In the genomic region with DNA sequence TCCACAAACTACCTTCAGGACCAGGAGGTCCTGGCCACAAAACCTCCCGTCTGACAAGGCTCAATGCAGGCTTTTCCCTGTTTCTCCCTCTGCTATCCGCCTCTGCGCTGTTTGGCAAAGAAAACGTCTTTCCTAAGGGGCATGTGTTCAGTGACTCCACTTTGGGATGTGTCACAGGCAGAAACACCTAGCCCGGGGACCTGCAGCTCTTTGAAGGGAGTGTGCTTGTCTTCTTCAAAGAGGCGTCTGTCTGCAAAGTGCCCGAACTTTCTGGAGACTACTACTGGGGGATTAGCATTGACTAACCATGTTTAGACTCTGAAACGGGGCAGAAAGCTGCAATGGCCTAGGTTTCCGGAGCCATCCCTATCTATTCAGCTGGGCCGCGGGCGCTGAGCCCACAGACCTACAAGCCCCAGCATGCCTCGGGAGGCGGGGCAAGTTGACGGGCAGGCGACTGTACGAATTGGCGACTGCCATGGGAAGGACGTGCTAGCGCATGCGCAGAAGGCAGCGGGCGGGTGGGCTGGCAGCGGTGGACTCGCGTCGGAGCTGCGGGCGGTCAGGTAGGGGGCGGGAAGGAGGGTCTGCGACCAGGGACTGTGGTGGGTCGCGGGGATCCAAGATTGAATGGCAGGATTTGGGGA, we compare ENCODE assay signal across 7 mouse cellular contexts. TPM values are rescaled to one million over a fixed set of nuclear protein-coding genes. Genes with fewer than 3 reads are reported as not detected.
DNase-seq lines count a peak whose midpoint lies in the region; ATAC-seq lines count a peak whose summit lies in the region.

A gene (plus strand): TSS at position 483 of the 647 bp plus-strand sequence.

- peak within 1 kb of the TSS; percentile 57 for H3K4me2 ChIP-seq in limb, embryonic 11.5 days (ENCODE audit: low read depth, severe bottlenecking)
- peak within 1 kb of the TSS; percentile 65 for H3K4me2 ChIP-seq in midbrain, embryonic 14.5 days (ENCODE audit: low read length)

- peak within 1 kb of the TSS; percentile 67 for H3K9ac ChIP-seq in limb, embryonic 11.5 days (ENCODE audit: low read length)
- peak within 1 kb of the TSS; percentile 80 for H3K9ac ChIP-seq in midbrain, embryonic 14.5 days (replicated peaks; ENCODE audit: low read length)

- ATAC-seq in limb, embryonic 11.5 days (ENCODE audit: insufficient number of reproducible peaks, low FRiP score, low TSS enrichment, low read depth) = peak; percentile 92
- peak; percentile 97 for ATAC-seq in midbrain, embryonic 14.5 days (ENCODE audit: low FRiP score, low TSS enrichment)

- peaks cover 10% of the 10 kb centered on the region for H3K36me3 ChIP-seq in embryonic facial prominence, embryonic 10.5 days (replicated peaks)
- no peaks in the 10 kb centered on the region for H3K36me3 ChIP-seq in limb, embryonic 11.5 days (ENCODE audit: control insufficient read depth, insufficient read depth, low read length)
- no peaks in the 10 kb centered on the region for H3K36me3 ChIP-seq in midbrain, embryonic 14.5 days (ENCODE audit: control insufficient read depth, insufficient read depth, low read length)

- H3K4me1 ChIP-seq in embryonic facial prominence, embryonic 10.5 days = peaks cover 17% of the 10 kb centered on the region
- 0 out of 2 replicates have a peak, but pooled peaks cover 3% of the 10 kb centered on the region for H3K4me1 ChIP-seq in limb, embryonic 11.5 days (ENCODE audit: control insufficient read depth, insufficient read depth, low read length)
- peaks cover 18% of the 10 kb centered on the region for H3K4me1 ChIP-seq in midbrain, embryonic 14.5 days (ENCODE audit: control insufficient read depth, insufficient read depth, low read length)

- DNase-seq in adrenal gland, postnatal 14 days = peak; percentile 99
- peak; percentile 98 for DNase-seq in embryonic facial prominence, embryonic 10.5 days (ENCODE audit: low spot score)
- peak; percentile 100 for DNase-seq in heart, adult 11 months
- peak; percentile 99 for DNase-seq in kidney, adult 18-20 months
- DNase-seq in limb, embryonic 11.5 days (ENCODE audit: low spot score) = peak; percentile 100
- DNase-seq in midbrain, embryonic 14.5 days = peak; percentile 98
- peak; percentile 91 to 98 for DNase-seq in spleen, adult 18-20 months

- peak within 1 kb of the TSS; percentile 92 for H3K27ac ChIP-seq in embryonic facial prominence, embryonic 10.5 days (replicated peaks)
- no peak within 1 kb of the TSS for H3K27ac ChIP-seq in limb, embryonic 11.5 days (replicated peaks; ENCODE audit: low read depth, low read length)
- H3K27ac ChIP-seq in midbrain, embryonic 14.5 days (replicated peaks; ENCODE audit: low read depth, low read length) = peak within 1 kb of the TSS; percentile 91

- no peaks in the 10 kb centered on the region for H3K9me3 ChIP-seq in embryonic facial prominence, embryonic 10.5 days
- no peaks in the 10 kb centered on the region for H3K9me3 ChIP-seq in limb, embryonic 11.5 days (ENCODE audit: control insufficient read depth, low read length)
- no peaks in the 10 kb centered on the region for H3K9me3 ChIP-seq in midbrain, embryonic 14.5 days (ENCODE audit: control insufficient read depth, low read length)

- peak within 1 kb of the TSS; percentile 81 for H3K4me3 ChIP-seq in embryonic facial prominence, embryonic 10.5 days
- peak within 1 kb of the TSS; percentile 62 for H3K4me3 ChIP-seq in limb, embryonic 11.5 days (ENCODE audit: low read depth, low read length)
- H3K4me3 ChIP-seq in midbrain, embryonic 14.5 days (replicated peaks; ENCODE audit: low read depth, low read length) = peak within 1 kb of the TSS; percentile 67

- H3K27me3 ChIP-seq in embryonic facial prominence, embryonic 10.5 days (replicated peaks; ENCODE audit: low read depth, poor library complexity, severe bottlenecking) = no peaks in the 10 kb centered on the region
- H3K27me3 ChIP-seq in limb, embryonic 11.5 days (ENCODE audit: control insufficient read depth, insufficient read depth, low read length) = no peaks in the 10 kb centered on the region
- no peaks in the 10 kb centered on the region for H3K27me3 ChIP-seq in midbrain, embryonic 14.5 days (ENCODE audit: control insufficient read depth, insufficient read depth, low read length)

- 3% methylated on average over 33 of the region's 33 CpGs for WGBS in embryonic facial prominence, embryonic 10.5 days
- 4% methylated on average over 33 of the region's 33 CpGs for WGBS in limb, embryonic 11.5 days
- WGBS in midbrain, embryonic 14.5 days = 3% methylated on average over 33 of the region's 33 CpGs

RNA-seq across cellular contexts. Expression of the gene that starts here (rescaled TPM):
- total RNA-seq in adrenal gland, postnatal 14 days (2021) = 21.4 and 25.5 TPM in 2 replicates
- 71.1 and 71.3 TPM in 2 replicates for polyA plus RNA-seq in embryonic facial prominence, embryonic 10.5 days (2016; fragmentation: Nextera tagmentation; extraction: Ambion mirVana)
- polyA plus RNA-seq in limb, embryonic 11.5 days (2014; fragmentation: Nextera tagmentation; extraction: Ambion mirVana) = 58.8 and 61.6 TPM in 2 replicates
- 159 and 186 TPM in 2 replicates for polyA plus RNA-seq in midbrain, embryonic 14.5 days (2014; fragmentation: Nextera tagmentation; extraction: Ambion mirVana)
